Mouse (Mus musculus) CH12.LX (cell line): ENCODE results near the gene Lrrk2. TPM values are rescaled to one million over a fixed set of nuclear protein-coding genes. Genes with fewer than 3 reads are reported as not detected.

Source experiments
- DNase-seq: peaks from one replicate; pipeline ENCODE4 v3.0.0-alpha.2; 2013; ENCODE audit errors: extremely low read depth
- H3K27ac ChIP-seq: 2 replicates; pipeline ENCODE4 v1.5.1; 2012; ENCODE audit warnings: low read depth, mild to moderate bottlenecking, control low read depth, moderate library complexity; ENCODE audit not compliant: insufficient read depth
- H3K27me3 ChIP-seq: replicated peaks from 2 replicates; pipeline ENCODE3; 2012; ENCODE audit warnings: inconsistent platforms
- H3K36me3 ChIP-seq, 2 experiments: replicated peaks in 1 of 2; 2 replicates each; pipeline versions ENCODE3 to v1.6.1; 2012; ENCODE audit warnings: inconsistent platforms in 1 of 2, low read length in 1 of 2, mild to moderate bottlenecking in 1 of 2, mixed read lengths in 1 of 2, moderate library complexity in 1 of 2; ENCODE audit not compliant: control insufficient read depth in 1 of 2, insufficient read depth in 1 of 2
- H3K4me1 ChIP-seq, 2 experiments: 2 replicates each; pipeline ENCODE4 v1.6.1; 2012; ENCODE audit warnings: inconsistent platforms in 1 of 2, moderate library complexity in 1 of 2; ENCODE audit not compliant: insufficient read depth in 2 of 2, control insufficient read depth in 1 of 2
- H3K4me2 ChIP-seq: 2 replicates; pipeline ENCODE4 v1.6.1; 2012; ENCODE audit warnings: low read depth, mild to moderate bottlenecking, control low read depth; ENCODE audit not compliant: poor library complexity, insufficient read depth, severe bottlenecking
- H3K4me3 ChIP-seq, 3 experiments: fragments of 150-350 bp in 1 of 3; sonication (generic) in 1 of 3; replicated peaks in 1 of 3; 2 replicates each; pipeline versions ENCODE3 to v1.5.1; 2011 to 2012; ENCODE audit warnings: low read depth in 2 of 3, low read length in 2 of 3, mild to moderate bottlenecking in 2 of 3, moderate library complexity in 2 of 3, control low read depth in 1 of 3, improper control_type of control experiment in 1 of 3, inconsistent platforms in 1 of 3, mixed read lengths in 1 of 3; ENCODE audit not compliant: poor library complexity in 1 of 3
- H3K79me2 ChIP-seq: replicated peaks from 2 replicates; pipeline ENCODE4 v1.6.1; 2012; ENCODE audit warnings: mild to moderate bottlenecking, moderate library complexity; ENCODE audit not compliant: control insufficient read depth, poor library complexity, insufficient read depth, severe bottlenecking; ENCODE audit errors: extremely low read depth
- H3K9ac ChIP-seq: 2 replicates; pipeline ENCODE4 v1.6.1; 2012; ENCODE audit warnings: low read depth, mild to moderate bottlenecking, control low read depth, moderate library complexity; ENCODE audit not compliant: insufficient read depth
- H3K9me3 ChIP-seq: replicated peaks from 2 replicates; pipeline ENCODE3; 2012; ENCODE audit warnings: low read length, inconsistent platforms, mixed read lengths
- BHLHE40 ChIP-seq: IDR thresholded peaks from 2 replicates; pipeline ENCODE4 v1.6.1; 2011; ENCODE audit warnings: mild to moderate bottlenecking, low read depth, low read length, improper control_type of control experiment
- CHD2 ChIP-seq: IDR thresholded peaks from 2 replicates; pipeline ENCODE4 v1.6.1; 2011; ENCODE audit warnings: low read length, improper control_type of control experiment
- ELF1 ChIP-seq: IDR thresholded peaks from 2 replicates; pipeline ENCODE4 v1.6.1; 2014; ENCODE audit warnings: low read depth, mild to moderate bottlenecking, inconsistent platforms, low read length, improper control_type of control experiment
- ETS1 ChIP-seq: conservative IDR thresholded peaks from 2 replicates; pipeline ENCODE4 v1.6.1; 2012; ENCODE audit warnings: low read depth, mild to moderate bottlenecking, inconsistent platforms, low read length, improper control_type of control experiment, moderate library complexity
- GABPA ChIP-seq: IDR thresholded peaks from 2 replicates; pipeline ENCODE4 v1.6.1; 2012; ENCODE audit warnings: low read depth, low read length, improper control_type of control experiment, inconsistent platforms; ENCODE audit not compliant: insufficient replicate concordance
- JUND ChIP-seq: conservative IDR thresholded peaks from 2 replicates; pipeline ENCODE4 v1.6.1; 2011; ENCODE audit warnings: low read depth, low read length, improper control_type of control experiment
- KAT2A ChIP-seq: IDR thresholded peaks from 2 replicates; pipeline ENCODE4 v1.6.1; 2012; ENCODE audit warnings: low read length, improper control_type of control experiment, inconsistent platforms; ENCODE audit not compliant: insufficient replicate concordance
- MAZ ChIP-seq: IDR thresholded peaks from 2 replicates; pipeline ENCODE4 v1.6.1; 2012; ENCODE audit warnings: low read depth, mild to moderate bottlenecking, inconsistent platforms, low read length, improper control_type of control experiment, moderate library complexity
- MYC ChIP-seq: IDR thresholded peaks from 2 replicates; pipeline ENCODE4 v1.6.1; 2011; ENCODE audit warnings: low read depth, mild to moderate bottlenecking, improper control_type of control experiment, low read length
- RAD21 ChIP-seq: IDR thresholded peaks from 2 replicates; pipeline ENCODE4 v1.6.1; 2011; ENCODE audit warnings: low read depth, mild to moderate bottlenecking, low read length, improper control_type of control experiment, moderate library complexity
- RCOR1 ChIP-seq: conservative IDR thresholded peaks from 2 replicates; pipeline ENCODE4 v1.6.1; 2012; ENCODE audit warnings: low read depth, mild to moderate bottlenecking, inconsistent platforms, low read length, improper control_type of control experiment
- SMC3 ChIP-seq: IDR thresholded peaks from 2 replicates; pipeline ENCODE4 v1.6.1; 2011; ENCODE audit warnings: low read depth, low read length, improper control_type of control experiment
- TBP ChIP-seq: conservative IDR thresholded peaks from 2 replicates; pipeline ENCODE4 v1.6.1; 2011; ENCODE audit warnings: low read depth, low read length, improper control_type of control experiment
- TCF12 ChIP-seq: IDR thresholded peaks from 2 replicates; pipeline ENCODE4 v1.6.1; 2014; ENCODE audit warnings: low read depth, mild to moderate bottlenecking, inconsistent platforms, low read length, improper control_type of control experiment
- USF1 ChIP-seq: IDR thresholded peaks from 2 replicates; pipeline ENCODE4 v1.6.1; 2014; ENCODE audit warnings: low read depth, mild to moderate bottlenecking, inconsistent platforms, low read length, improper control_type of control experiment
- ZC3H11A ChIP-seq: IDR thresholded peaks from 2 replicates; pipeline ENCODE4 v1.6.1; 2012; ENCODE audit warnings: low read depth, mild to moderate bottlenecking, inconsistent platforms, low read length, improper control_type of control experiment
- ZKSCAN1 ChIP-seq: IDR thresholded peaks from 2 replicates; pipeline ENCODE4 v1.6.1; 2012; ENCODE audit warnings: low read depth, inconsistent platforms, low read length, improper control_type of control experiment, borderline replicate concordance
- ZNF384 ChIP-seq: IDR thresholded peaks from 2 replicates; pipeline ENCODE4 v1.6.1; 2012; ENCODE audit warnings: low read depth, low read length, improper control_type of control experiment, inconsistent platforms
- dilution Hi-C: fragments of 300-500 bp; cut with MboI; formaldehyde crosslinking; loops from 2 replicates; pipeline ENCODE4 v1.14.3; 2020; ENCODE audit warnings: low sequenced_read_pairs; ENCODE audit not compliant: extremely low pct_unique_long_range_greater_than_20kb, extremely low pct_ligation_motif_present
- in situ Hi-C: fragments of 300-500 bp; cut with MboI; formaldehyde crosslinking; loops from 3 replicates; pipeline ENCODE4 v1.14.3; 2019; ENCODE audit warnings: low sequenced_read_pairs, low pct_ligation_motif_present, low pct_unique_long_range_greater_than_20kb, mixed read lengths
- polyA plus RNA-seq: library from polyadenylated mRNA; unstranded; fragments of >175 nt; gene quantifications from 2 replicates; pipeline ENCODE4 v1.2.1, GENCODE M21; 2012; ENCODE audit warnings: low read depth; ENCODE audit not compliant: insufficient read length
- total RNA-seq, 2 experiments: library from RNA; depleted of rRNA; stranded (reverse); fragments of 300-350 nt in 1 of 2; fragments of >200 nt in 1 of 2; gene quantifications; 2 replicates each; pipeline ENCODE4 v1.2.3; 2012 to 2014

Lrrk2 gene
- total and polyA plus RNA-seq, 3 experiments, result not detected

DNA sequence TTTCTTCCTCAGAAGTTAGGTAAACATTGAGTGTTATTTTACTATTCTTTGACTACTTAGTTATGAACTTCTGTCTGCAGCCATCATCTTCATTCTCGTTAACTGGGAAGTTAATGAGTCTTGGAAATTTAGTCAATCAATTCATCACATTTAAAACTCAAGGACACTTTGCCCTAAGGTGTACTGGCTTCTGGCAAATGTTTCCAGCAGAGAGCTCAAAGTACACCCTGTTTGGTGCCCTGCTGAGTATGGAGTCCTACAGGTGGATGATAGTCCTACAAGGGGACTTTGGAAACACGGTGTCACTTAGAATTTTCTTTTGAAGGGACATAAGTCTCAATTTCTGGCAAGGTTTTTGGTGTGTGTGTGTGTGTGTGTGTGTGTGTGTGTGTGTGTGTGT, 1.8 kb upstream of the Lrrk2 start:
- H3K79me2 ChIP-seq, result no peaks in the 10 kb centered on the region
- no peak for DNase-seq
- in situ Hi-C loops, result no loop called here
- peaks cover 45% of the 10 kb centered on the region for H3K9me3 ChIP-seq
- TF ChIP-seq TCF12 (no peak), MYC (no peak), ZNF384 (no peak), TBP (no peak), MAZ (no peak), JUND (no peak), GABPA (no peak), ELF1 (no peak), KAT2A (no peak)
- TF ChIP-seq, all 38 proteins: peak for 0
- H3K4me3 ChIP-seq, result no peak overlapping the region
- no peak overlapping the region for H3K9ac ChIP-seq
- H3K27me3 ChIP-seq, result no peaks in the 10 kb centered on the region
- H3K4me1 ChIP-seq, result no peaks in the 10 kb centered on the region
- no peak overlapping the region for H3K4me2 ChIP-seq
- dilution Hi-C loops, result no loop called here
- no peak overlapping the region for H3K27ac ChIP-seq
- H3K36me3 ChIP-seq, result no peaks in the 10 kb centered on the region

GRCm38 (mm10) chr15:91671987-91672386, 988 bp upstream of the Lrrk2 start:
- Histone ChIP-seq H3K27me3 (no peaks in the 10 kb centered on the region), H3K4me1 (no peaks in the 10 kb centered on the region), H3K9ac (no peak overlapping the region), H3K36me3 (no peaks in the 10 kb centered on the region), H3K4me3 (no peak overlapping the region), H3K79me2 (no peaks in the 10 kb centered on the region), H3K4me2 (no peak overlapping the region), H3K9me3 (peaks cover 51% of the 10 kb centered on the region), H3K27ac (no peak overlapping the region)
- DNase-seq, result no peak
- in situ Hi-C loops (no loop called here), dilution Hi-C loops (no loop called here)
- TF ChIP-seq ZC3H11A (no peak), SMC3 (no peak), ZKSCAN1 (no peak), RAD21 (no peak), CHD2 (no peak), JUND (no peak), TBP (no peak), ETS1 (no peak), KAT2A (no peak), BHLHE40 (no peak), USF1 (no peak), RCOR1 (no peak)
